Mouse (Mus musculus) ES-Bruce4 (cell line): ENCODE data around the gene Pyroxd2. TPM values are rescaled to one million over a fixed set of nuclear protein-coding genes. Genes with fewer than 3 reads are reported as not detected.
"Not testable (repeated sequence)": the region's sequence is repeated elsewhere in the genome, so short reads cannot be mapped to it uniquely, and the experiment has no call there.

ENCODE experiments used
- H3K27ac ChIP-seq: 2 replicates; pipeline ENCODE4 v1.5.1; 2012; ENCODE audit warnings: low read length, inconsistent platforms; ENCODE audit not compliant: insufficient read depth
- H3K27me3 ChIP-seq: 2 replicates; pipeline ENCODE4 v1.6.1; 2012; ENCODE audit warnings: mild to moderate bottlenecking, low read length, inconsistent platforms; ENCODE audit not compliant: control insufficient read depth, poor library complexity, insufficient read depth, severe bottlenecking
- H3K36me3 ChIP-seq: 2 replicates; pipeline ENCODE4 v1.6.1; 2012; ENCODE audit warnings: inconsistent platforms, mild to moderate bottlenecking, low read length, moderate library complexity; ENCODE audit not compliant: control insufficient read depth, poor library complexity, insufficient read depth, severe bottlenecking
- H3K4me1 ChIP-seq: one replicate; pipeline ENCODE4 v1.8.1; 2011; ENCODE audit warnings: low read length; ENCODE audit not compliant: control insufficient read depth, insufficient read depth
- H3K4me3 ChIP-seq: 2 replicates; pipeline ENCODE4 v1.5.1; 2011; ENCODE audit warnings: low read depth, mild to moderate bottlenecking, low read length
- H3K9ac ChIP-seq: 2 replicates; pipeline ENCODE4 v1.6.1; 2012; ENCODE audit warnings: low read depth, mild to moderate bottlenecking, inconsistent platforms; ENCODE audit not compliant: poor library complexity, severe bottlenecking
- H3K9me3 ChIP-seq: replicated peaks from 2 replicates; pipeline ENCODE4 v1.6.1; 2012; ENCODE audit warnings: mild to moderate bottlenecking, low read length, inconsistent platforms; ENCODE audit not compliant: control insufficient read depth, poor library complexity, insufficient read depth, severe bottlenecking
- CTCF ChIP-seq: IDR thresholded peaks from one replicate; pipeline ENCODE4 v1.8.1; 2011; ENCODE audit warnings: low read depth, low read length
- EP300 ChIP-seq: IDR thresholded peaks from 2 replicates; pipeline ENCODE4 v1.6.1; 2011; ENCODE audit warnings: low read depth, low read length; ENCODE audit not compliant: insufficient read depth
- POLR2A ChIP-seq: IDR thresholded peaks from one replicate; pipeline ENCODE4 v1.8.1; 2011; ENCODE audit warnings: low read length; ENCODE audit not compliant: insufficient read depth
- polyA plus RNA-seq: library from polyadenylated mRNA; stranded (reverse); fragments of >200 nt; gene quantifications from 2 replicates; pipeline ENCODE4 v1.2.4, GENCODE M21; 2011; ENCODE audit warnings: low read depth; ENCODE audit not compliant: missing spikeins, insufficient read depth, insufficient read length

Gene Pyroxd2
- polyA plus RNA-seq, 1 experiment: 0.81 TPM

- Histone ChIP-seq H3K27me3 (no peaks in the 10 kb centered on the region), H3K9ac (no peak overlapping the region), H3K36me3 (no peaks in the 10 kb centered on the region), H3K4me1 (no peaks in the 10 kb centered on the region), H3K9me3 (no peaks in the 10 kb centered on the region), H3K4me3 (no peak overlapping the region), H3K27ac (no peak overlapping the region)
- TF ChIP-seq EP300 (no peak), POLR2A (no peak), CTCF (no peak)
These were observed 55.2 kb downstream of the Pyroxd2 start for GRCm38 (mm10) chr19:42697336-42697735.

- no peaks in the 10 kb centered on the region for H3K4me1 ChIP-seq
- H3K36me3 ChIP-seq: no peaks in the 10 kb centered on the region
- H3K9ac ChIP-seq: no peak overlapping the region
- H3K9me3 ChIP-seq: no peaks in the 10 kb centered on the region
- no peaks in the 10 kb centered on the region; the same call in 1 of the 2 replicates for H3K27me3 ChIP-seq
- no peak overlapping the region for H3K4me3 ChIP-seq
- TF ChIP-seq CTCF (no peak), POLR2A (no peak), EP300 (no peak)
- H3K27ac ChIP-seq: no peak overlapping the region
These were observed 62.3 kb downstream of the Pyroxd2 start for GRCm38 (mm10) chr19:42690256-42690655.

- no peaks in the 10 kb centered on the region for H3K36me3 ChIP-seq
- H3K4me1 ChIP-seq: no peaks in the 10 kb centered on the region
- H3K9me3 ChIP-seq: no peaks in the 10 kb centered on the region
- no peak for TF ChIP-seq CTCF
- TF ChIP-seq POLR2A: no peak
- no peak for TF ChIP-seq EP300
- H3K27ac ChIP-seq: no peak overlapping the region
- no peak overlapping the region for H3K9ac ChIP-seq
- no peak overlapping the region for H3K4me3 ChIP-seq
- no peaks in the 10 kb centered on the region; the same call in 1 of the 2 replicates for H3K27me3 ChIP-seq
These were observed 62.8 kb downstream of the Pyroxd2 start for GRCm38 (mm10) chr19:42689786-42690185.

GRCm38 (mm10) chr19:42689321-42689720, 63.3 kb downstream of the Pyroxd2 start:
- H3K36me3 ChIP-seq: no peaks in the 10 kb centered on the region
- no peaks in the 10 kb centered on the region for H3K4me1 ChIP-seq
- H3K4me3 ChIP-seq: no peak overlapping the region
- H3K27ac ChIP-seq: no peak overlapping the region
- TF ChIP-seq EP300: no peak
- TF ChIP-seq CTCF: no peak
- no peak for TF ChIP-seq POLR2A
- H3K9ac ChIP-seq: no peak overlapping the region
- H3K27me3 ChIP-seq: no peaks in the 10 kb centered on the region; the same call in 1 of the 2 replicates
- no peaks in the 10 kb centered on the region for H3K9me3 ChIP-seq

- H3K9ac ChIP-seq, H3K36me3 ChIP-seq, H3K4me1 ChIP-seq, H3K4me3 ChIP-seq, H3K27me3 ChIP-seq, H3K27ac ChIP-seq, H3K9me3 ChIP-seq: not testable (repeated sequence)
These were observed 69.8 kb downstream of the Pyroxd2 start for GRCm38 (mm10) chr19:42682776-42683175.

GRCm38 (mm10) chr19:42678191-42678590, 74.4 kb downstream of the Pyroxd2 start:
- Histone ChIP-seq H3K4me1 (no peaks in the 10 kb centered on the region), H3K36me3 (no peaks in the 10 kb centered on the region), H3K9ac (no peak overlapping the region), H3K9me3 (no peaks in the 10 kb centered on the region), H3K27ac (no peak overlapping the region), H3K27me3 (no peaks in the 10 kb centered on the region), H3K4me3 (no peak overlapping the region)
- TF ChIP-seq CTCF (no peak), EP300 (no peak), POLR2A (no peak)

- no peaks in the 10 kb centered on the region for H3K4me1 ChIP-seq
- H3K9ac ChIP-seq: no peak overlapping the region
- H3K36me3 ChIP-seq: no peaks in the 10 kb centered on the region
- H3K27ac ChIP-seq: no peak overlapping the region
- TF ChIP-seq POLR2A: no peak
- TF ChIP-seq EP300: no peak
- TF ChIP-seq CTCF: no peak
- no peaks in the 10 kb centered on the region for H3K27me3 ChIP-seq
- H3K4me3 ChIP-seq: no peak overlapping the region
- H3K9me3 ChIP-seq: no peaks in the 10 kb centered on the region
These were observed 75.1 kb downstream of the Pyroxd2 start for GRCm38 (mm10) chr19:42677452-42677851.
